Mouse (Mus musculus) kidney, postnatal 14 days (tissue): ENCODE results near the gene Stxbp3.

Source experiments
- DNase-seq: peaks from one replicate; pipeline ENCODE4 v3.0.0; 2022; ENCODE audit warnings: mixed read lengths

The Stxbp3 gene

DNA sequence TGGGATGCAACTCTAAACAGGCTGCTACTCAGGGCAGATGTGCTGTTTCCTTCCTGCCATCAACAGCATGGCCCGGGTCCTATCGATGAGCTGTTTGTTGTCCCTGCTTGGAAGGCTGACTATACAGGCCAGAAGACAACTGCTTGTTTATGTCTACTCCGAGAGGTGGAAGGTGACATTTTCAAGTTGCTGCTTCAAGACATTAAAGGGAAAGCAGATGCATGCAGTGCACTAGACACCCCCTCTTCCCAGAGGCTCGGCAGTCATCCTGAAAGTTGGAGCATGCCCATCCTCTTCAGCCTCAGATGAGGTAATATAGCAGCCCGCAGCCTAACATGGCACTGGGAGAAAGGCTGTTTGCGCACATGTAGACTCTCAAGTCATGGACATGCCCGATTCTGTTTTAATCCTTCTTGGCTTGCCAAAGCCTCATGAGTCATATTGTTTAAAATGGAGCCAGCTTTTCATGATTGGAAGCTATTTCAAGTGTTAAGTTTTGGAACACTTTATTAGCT lies 77.7 kb downstream of the Stxbp3 start:
- no peak for DNase-seq

DNA sequence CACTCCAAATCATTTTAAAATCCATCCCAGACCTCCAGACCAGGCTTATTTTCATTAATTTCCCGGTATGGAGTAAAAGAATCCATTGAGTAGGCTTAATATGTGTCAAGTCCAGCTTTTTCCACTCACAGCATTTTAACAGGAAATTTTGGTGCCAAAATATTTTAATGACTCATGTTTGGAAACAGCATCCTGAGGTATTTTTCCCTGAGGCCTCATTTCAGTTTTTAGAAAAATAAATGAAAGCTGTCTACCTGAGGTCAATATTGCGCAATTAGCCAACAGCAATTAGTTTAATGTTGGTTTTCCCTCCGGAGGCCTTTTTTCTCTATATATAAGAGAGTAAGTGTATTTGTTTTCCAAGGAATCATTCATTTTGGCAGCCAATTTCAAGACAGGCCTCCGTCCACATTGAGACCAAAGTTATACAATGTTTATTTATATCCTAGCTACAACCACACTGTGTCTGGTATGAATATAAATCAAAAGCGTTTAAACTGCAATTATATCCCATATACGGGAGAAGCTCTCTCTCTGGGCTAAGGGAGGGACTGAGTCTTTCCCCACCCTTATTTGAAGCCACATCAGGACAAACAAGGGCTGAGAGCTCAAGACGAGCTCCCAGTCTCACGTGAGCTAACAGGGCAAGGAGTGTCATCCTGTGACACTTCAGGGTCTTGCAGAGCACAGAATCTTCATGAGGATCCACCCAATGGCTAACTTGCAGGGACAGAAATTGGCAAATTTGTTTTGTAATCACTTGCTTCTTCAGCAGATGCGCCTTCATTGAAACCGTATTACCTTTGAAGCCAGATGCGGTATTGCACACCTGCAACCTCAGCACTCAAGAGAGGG lies 80.5 kb downstream of the Stxbp3 start:
- peak; percentile 14 for DNase-seq

DNA sequence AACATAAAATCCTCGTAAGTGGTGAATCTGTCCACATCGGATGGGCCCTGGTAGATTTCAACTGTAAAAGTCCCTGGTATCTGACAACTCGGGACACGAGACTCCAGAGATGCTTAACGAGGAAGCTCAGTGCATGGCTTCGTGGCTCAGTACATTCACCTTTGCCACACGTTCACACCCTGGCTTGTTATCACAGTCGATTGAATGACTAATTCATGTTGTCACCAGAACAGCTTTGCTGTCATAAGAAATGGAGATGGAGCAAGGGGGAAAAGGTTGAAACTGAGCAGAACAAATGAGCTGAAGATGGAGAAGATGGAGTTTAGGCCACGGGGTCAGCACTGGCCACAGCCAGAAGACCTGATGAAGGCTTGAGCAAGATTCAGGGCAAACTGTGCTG lies 82.8 kb downstream of the Stxbp3 start:
- DNase-seq = no peak

DNA sequence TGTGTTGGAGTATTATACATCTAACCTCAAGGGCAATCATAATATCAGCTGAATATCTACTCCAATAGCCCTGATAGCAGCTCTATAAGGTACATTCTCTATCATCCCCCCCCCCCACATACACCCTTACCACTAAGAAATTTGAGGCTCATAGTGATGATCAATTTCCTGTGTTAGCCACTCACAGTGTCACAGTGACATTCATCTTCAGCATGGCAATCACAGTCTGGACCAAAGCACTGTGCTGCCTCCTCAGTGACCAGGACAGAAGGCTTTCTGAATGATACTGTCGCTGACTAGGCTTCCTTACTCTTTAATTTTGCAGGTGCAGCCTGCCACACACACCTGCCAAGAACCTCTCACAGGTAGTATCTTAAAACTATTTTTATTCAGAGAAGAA lies 84.2 kb downstream of the Stxbp3 start:
- DNase-seq = no peak

DNA sequence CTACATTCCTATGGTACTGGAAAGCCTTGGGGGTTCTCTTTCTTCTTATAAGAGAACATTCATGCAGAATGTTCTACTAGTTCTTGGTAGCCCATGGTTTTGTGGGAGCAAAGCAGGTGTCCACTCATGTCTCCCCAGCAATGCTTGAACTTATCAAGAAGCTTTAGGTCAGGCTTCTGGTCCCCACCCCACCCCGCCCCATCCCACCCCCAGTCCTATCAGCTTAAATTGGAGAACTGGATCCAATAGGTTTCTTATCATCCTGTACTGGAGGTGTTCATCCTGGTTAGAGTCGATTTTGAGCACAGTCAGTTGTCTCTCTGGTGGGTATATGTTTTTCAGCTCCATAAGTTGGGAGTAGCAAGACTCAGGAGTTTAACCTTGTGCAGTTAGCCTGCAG lies 84.8 kb downstream of the Stxbp3 start:
- no peak for DNase-seq

DNA sequence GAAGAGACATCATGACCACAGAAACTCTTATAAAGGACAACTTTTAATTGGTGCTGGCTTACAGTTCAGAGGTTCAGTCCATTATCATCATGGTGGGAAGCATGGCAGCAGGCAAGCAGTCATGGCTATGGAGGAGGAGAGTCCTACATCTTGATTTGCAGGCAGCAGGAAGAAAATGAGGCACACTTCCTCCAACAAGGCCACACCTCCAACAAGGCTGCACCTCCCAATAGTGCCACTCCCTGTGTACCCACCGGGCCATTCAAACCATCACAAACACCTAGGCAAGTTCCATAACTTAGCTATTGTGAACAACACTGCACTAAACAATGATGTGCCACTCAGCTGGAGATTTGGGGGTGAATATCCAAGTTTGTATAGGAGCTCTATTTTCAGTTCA lies 85.8 kb downstream of the Stxbp3 start:
- DNase-seq = no peak

DNA sequence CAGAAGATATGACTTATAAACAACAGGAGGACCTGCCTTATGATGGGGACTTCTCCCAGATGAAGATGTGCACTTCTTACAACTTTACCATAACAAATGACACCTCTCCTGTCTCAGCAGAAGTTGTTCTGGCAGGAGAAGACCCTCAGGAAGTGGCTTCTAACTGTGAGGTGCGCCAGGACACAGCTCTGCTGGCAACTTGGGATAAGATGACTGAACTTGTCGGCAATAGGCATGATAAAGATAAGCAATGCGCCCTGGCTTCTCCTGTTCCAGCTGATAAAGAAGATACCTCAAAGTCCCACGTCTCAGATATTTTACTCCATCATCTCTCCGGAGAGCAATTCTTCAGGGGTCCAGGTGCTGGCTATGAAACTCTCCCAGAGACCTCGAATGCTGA lies 88.6 kb downstream of the Stxbp3 start:
- no peak for DNase-seq

DNA sequence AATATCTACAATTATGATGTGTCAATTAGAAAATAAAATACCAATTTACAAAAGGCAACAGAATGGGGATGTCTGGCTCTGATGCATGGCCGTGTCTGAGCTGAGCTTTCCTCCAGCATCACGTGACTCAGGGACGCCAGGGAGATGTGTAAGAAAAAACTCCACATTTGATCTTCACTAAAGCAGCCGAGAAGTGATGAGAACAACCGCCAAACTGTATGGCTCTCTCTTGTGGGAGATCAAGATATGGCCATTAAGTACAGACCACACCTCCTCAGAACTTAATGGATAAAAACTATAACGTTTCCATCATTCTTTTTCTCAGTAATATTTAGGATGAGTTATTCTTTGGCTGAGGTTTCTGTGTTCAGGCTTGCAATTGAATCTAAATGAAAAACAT lies 89.3 kb downstream of the Stxbp3 start:
- DNase-seq = no peak

DNA sequence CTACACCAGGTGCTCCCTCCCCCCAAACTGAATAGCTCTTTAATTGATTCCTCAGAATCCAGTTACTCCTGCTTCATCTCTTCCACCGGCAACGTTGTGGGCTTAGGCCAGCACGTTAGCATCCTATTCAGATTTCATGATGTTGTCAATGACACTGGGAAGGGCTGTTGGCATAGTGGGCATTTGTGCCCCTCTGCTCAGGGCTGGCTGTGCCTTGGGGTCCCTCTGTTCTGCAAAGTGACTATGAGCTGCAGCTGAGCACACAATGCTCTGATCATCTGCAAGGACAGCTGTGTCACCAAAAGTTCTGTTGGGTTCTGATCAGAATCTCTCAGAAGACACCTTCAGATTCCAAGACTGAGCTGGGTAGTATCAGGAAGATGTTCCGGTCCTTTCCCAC lies 96.3 kb downstream of the Stxbp3 start:
- no peak for DNase-seq
